Mouse (Mus musculus) hindbrain, postnatal 0 days (tissue): ENCODE results near the gene Tub. TPM values are rescaled to one million over a fixed set of nuclear protein-coding genes. Genes with fewer than 3 reads are reported as not detected.
A peak's percentile ranks its signal among the peaks of the same experiment; 100 is the strongest.

Experiments used
- ATAC-seq: fragments of 200-750 bp; cut with Nextera tagmentation; 2 replicates; pipeline ENCODE4 v1.8.0; 2017; ENCODE audit warnings: mild to moderate bottlenecking, moderate TSS enrichment, moderate library complexity
- DNase-seq: peaks from one replicate; pipeline ENCODE4 v3.0.0-alpha.2; 2015; ENCODE audit warnings: low spot score
- H3K27ac ChIP-seq: fragments of 300-500 bp; sonication (generic); 2 replicates; pipeline ENCODE4 v1.5.1; 2014; ENCODE audit warnings: mild to moderate bottlenecking
- H3K27me3 ChIP-seq: fragments of 300-500 bp; sonication (generic); 2 replicates; pipeline ENCODE4 v1.6.1; 2014; ENCODE audit warnings: low read length, mixed read lengths; ENCODE audit not compliant: insufficient read depth
- H3K36me3 ChIP-seq: fragments of 300-500 bp; sonication (generic); 2 replicates; pipeline ENCODE4 v1.6.1; 2014; ENCODE audit warnings: low read length, mixed read lengths; ENCODE audit not compliant: insufficient read depth
- H3K4me1 ChIP-seq: fragments of 300-500 bp; sonication (generic); 2 replicates; pipeline ENCODE4 v1.6.1; 2014; ENCODE audit warnings: antibody characterized with exemption, low read length, mixed read lengths; ENCODE audit not compliant: insufficient read depth
- H3K4me2 ChIP-seq: fragments of 300-500 bp; sonication (generic); 2 replicates; pipeline ENCODE4 v1.6.1; 2014; ENCODE audit warnings: low read depth, mild to moderate bottlenecking, low read length, moderate library complexity, mixed read lengths
- H3K4me3 ChIP-seq: fragments of 300-500 bp; sonication (generic); 2 replicates; pipeline ENCODE4 v1.5.1; 2014; ENCODE audit warnings: low read length
- H3K9ac ChIP-seq: fragments of 300-500 bp; sonication (generic); replicated peaks from 2 replicates; pipeline ENCODE4 v1.6.1; 2014; ENCODE audit warnings: mild to moderate bottlenecking, low read length, moderate library complexity, mixed read lengths
- H3K9me3 ChIP-seq: fragments of 300-500 bp; sonication (generic); 2 replicates; pipeline ENCODE4 v1.6.1; 2016; ENCODE audit warnings: low read length, mixed read lengths
- CTCF ChIP-seq: IDR thresholded peaks from 2 replicates; pipeline ENCODE4 v1.5.1; 2016; ENCODE audit warnings: antibody characterized with exemption, control low read depth, low read depth
- whole genome bisulfite sequencing: fragments of 180-500 bp; shearing (Covaris S2); extraction: QIAGEN DNeasy Blood & Tissue Kit; methylation state at CpG from one replicate; pipeline ENCODE4 v1.1.7; 2014; 5-methylcytosine and 5-hydroxymethylcytosine counted together
- polyA plus RNA-seq: library from polyadenylated mRNA; unstranded; fragments of >200 nt; fragmentation: Nextera tagmentation; extraction: Ambion mirVana; gene quantifications from 2 replicates; pipeline ENCODE4 v1.2.1, GENCODE M21; 2015
- total RNA-seq: library from RNA; depleted of rRNA; stranded (reverse); fragments of >200 nt; gene quantifications from 2 replicates; pipeline ENCODE4 v1.2.3, GENCODE M21; 2014

Tub gene
- total and polyA plus RNA-seq, 2 experiments from 2014 or later: 32.7 to 134 TPM

GRCm38 (mm10) chr7:108934836-108935235, 15.3 kb upstream of the Tub start:
- no peak for DNase-seq
- Histone ChIP-seq H3K9me3 (no peaks in the 10 kb centered on the region), H3K4me1 (peaks cover 11% of the 10 kb centered on the region), H3K9ac (peak overlapping the region; percentile 95), H3K4me2 (peak overlapping the region; percentile 70), H3K27ac (peak overlapping the region; percentile 92), H3K27me3 (no peaks in the 10 kb centered on the region), H3K36me3 (peaks cover 18% of the 10 kb centered on the region), H3K4me3 (peak overlapping the region; percentile 99)
- TF ChIP-seq CTCF: no peak
- 8% methylated on average over 8 of the region's 8 CpGs for WGBS
- no peak for ATAC-seq

- H3K4me3 ChIP-seq: peak overlapping the region; percentile 99
- DNase-seq: no peak
- H3K9me3 ChIP-seq: no peaks in the 10 kb centered on the region
- peak overlapping the region; percentile 70 for H3K4me2 ChIP-seq
- H3K27me3 ChIP-seq: no peaks in the 10 kb centered on the region
- no peak for ATAC-seq
- TF ChIP-seq CTCF: no peak
- no peak overlapping the region for H3K27ac ChIP-seq
- H3K9ac ChIP-seq: 0 out of 2 replicates have a peak overlapping the region, but pooled peaks have one; percentile 95
- H3K4me1 ChIP-seq: peaks cover 11% of the 10 kb centered on the region
- 85% methylated on average over 7 of the region's 7 CpGs for WGBS
- peaks cover 24% of the 10 kb centered on the region for H3K36me3 ChIP-seq
These were observed 14.7 kb upstream of the Tub start for GRCm38 (mm10) chr7:108935411-108935810.

- no peaks in the 10 kb centered on the region for H3K27me3 ChIP-seq
- peaks cover 11% of the 10 kb centered on the region for H3K4me1 ChIP-seq
- H3K9me3 ChIP-seq: no peaks in the 10 kb centered on the region
- peaks cover 36% of the 10 kb centered on the region for H3K36me3 ChIP-seq
- no peak overlapping the region for H3K4me2 ChIP-seq
- 96% methylated on average over 4 of the region's 4 CpGs for WGBS
- no peak for DNase-seq
- H3K27ac ChIP-seq: no peak overlapping the region
- no peak for TF ChIP-seq CTCF
- ATAC-seq: no peak
- H3K9ac ChIP-seq: no peak overlapping the region
- no peak overlapping the region for H3K4me3 ChIP-seq
These were observed 13.5 kb upstream of the Tub start for GRCm38 (mm10) chr7:108936591-108936990.

- Histone ChIP-seq H3K27ac (no peak overlapping the region), H3K9me3 (no peaks in the 10 kb centered on the region), H3K4me2 (no peak overlapping the region), H3K9ac (no peak overlapping the region), H3K4me1 (no peaks in the 10 kb centered on the region), H3K4me3 (no peak overlapping the region), H3K36me3 (peaks cover 53% of the 10 kb centered on the region), H3K27me3 (no peaks in the 10 kb centered on the region)
- WGBS: 93% methylated on average over 9 of the region's 9 CpGs
- DNase-seq (no peak), ATAC-seq (no peak)
- TF ChIP-seq CTCF: no peak
These were observed 8.7 kb upstream of the Tub start for GRCm38 (mm10) chr7:108941466-108941865.

DNA sequence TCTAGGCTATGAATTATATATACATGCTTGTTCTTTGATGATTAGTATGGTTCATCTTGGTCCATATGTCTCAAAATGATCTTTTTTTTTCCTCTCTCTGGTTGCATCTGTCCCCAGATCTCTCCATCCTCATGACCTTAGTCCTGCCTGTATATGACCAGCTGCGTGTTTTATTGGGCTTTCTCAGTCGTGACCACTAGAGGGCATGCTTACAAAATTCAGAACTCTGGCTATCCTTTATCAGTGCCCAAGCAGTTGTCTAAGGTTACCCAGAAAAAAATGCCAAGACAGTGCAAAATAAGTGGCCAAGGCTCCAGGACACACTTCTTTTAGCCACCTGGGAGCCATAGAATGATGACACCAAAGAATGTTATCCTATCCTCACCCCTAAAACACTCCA, 6.1 kb upstream of the Tub start:
- peak; percentile 83 for TF ChIP-seq CTCF
- ATAC-seq (peak; percentile 79), DNase-seq (peak; percentile 81)
- no peaks in the 10 kb centered on the region for H3K4me1 ChIP-seq
- no peak overlapping the region for H3K9ac ChIP-seq
- H3K36me3 ChIP-seq: peaks cover 42% of the 10 kb centered on the region
- H3K9me3 ChIP-seq: no peaks in the 10 kb centered on the region
- no peak overlapping the region for H3K4me3 ChIP-seq
- 4% methylated on average over 2 of the region's 2 CpGs for WGBS
- H3K27me3 ChIP-seq: no peaks in the 10 kb centered on the region
- no peak overlapping the region for H3K27ac ChIP-seq
- no peak overlapping the region for H3K4me2 ChIP-seq

GRCm38 (mm10) chr7:108948611-108949010, 1.5 kb upstream of the Tub start:
- DNase-seq (no peak), ATAC-seq (no peak)
- no peak overlapping the region for H3K4me2 ChIP-seq
- no peak for TF ChIP-seq CTCF
- no peaks in the 10 kb centered on the region for H3K9me3 ChIP-seq
- no peak overlapping the region for H3K4me3 ChIP-seq
- H3K27me3 ChIP-seq: 0 out of 2 replicates have a peak, but pooled peaks cover 4% of the 10 kb centered on the region
- no peak overlapping the region for H3K9ac ChIP-seq
- H3K27ac ChIP-seq: no peak overlapping the region
- H3K4me1 ChIP-seq: no peaks in the 10 kb centered on the region
- peaks cover 5% of the 10 kb centered on the region; the same call in 1 of the 2 replicates for H3K36me3 ChIP-seq

DNA sequence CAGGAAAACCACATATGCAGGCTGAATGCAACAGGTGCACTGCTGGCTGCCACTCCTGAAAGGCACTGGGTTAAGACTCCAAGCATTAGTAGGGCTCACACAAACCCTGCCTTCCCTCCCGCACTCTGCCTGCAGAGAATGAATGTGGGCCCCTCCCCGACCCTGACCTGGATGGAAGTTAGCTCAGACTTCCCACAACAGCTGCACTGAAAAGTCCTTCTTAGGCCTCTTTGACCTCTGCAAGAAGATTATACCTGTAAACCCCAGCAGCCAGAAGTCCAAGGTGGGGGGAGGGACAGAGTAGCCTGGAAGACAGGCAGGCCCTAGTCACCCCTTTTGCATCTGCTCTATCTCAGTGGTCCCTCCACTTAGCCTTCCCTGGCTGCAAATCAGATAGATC, 837 bp upstream of the Tub start:
- DNase-seq: no peak
- no peak overlapping the region for H3K4me3 ChIP-seq
- no peak for ATAC-seq
- WGBS: 55% methylated on average over 2 of the region's 2 CpGs
- no peaks in the 10 kb centered on the region for H3K9me3 ChIP-seq
- H3K27me3 ChIP-seq: 0 out of 2 replicates have a peak, but pooled peaks cover 4% of the 10 kb centered on the region
- peaks cover 5% of the 10 kb centered on the region; the same call in 1 of the 2 replicates for H3K36me3 ChIP-seq
- H3K9ac ChIP-seq: no peak overlapping the region
- TF ChIP-seq CTCF: no peak
- H3K4me2 ChIP-seq: no peak overlapping the region
- no peaks in the 10 kb centered on the region for H3K4me1 ChIP-seq
- no peak overlapping the region for H3K27ac ChIP-seq
